Mouse (Mus musculus): ENCODE data around the gene Olfr45. TPM values are rescaled to one million over a fixed set of nuclear protein-coding genes. Genes with fewer than 3 reads are reported as not detected.
"Not testable (repeated sequence)": the region's sequence is repeated elsewhere in the genome, so short reads cannot be mapped to it uniquely, and the experiment has no call there.

Olfr45 gene
- not detected in 2 replicates for polyA plus RNA-seq (2015; fragmentation: Nextera tagmentation; extraction: Ambion mirVana)

DNA sequence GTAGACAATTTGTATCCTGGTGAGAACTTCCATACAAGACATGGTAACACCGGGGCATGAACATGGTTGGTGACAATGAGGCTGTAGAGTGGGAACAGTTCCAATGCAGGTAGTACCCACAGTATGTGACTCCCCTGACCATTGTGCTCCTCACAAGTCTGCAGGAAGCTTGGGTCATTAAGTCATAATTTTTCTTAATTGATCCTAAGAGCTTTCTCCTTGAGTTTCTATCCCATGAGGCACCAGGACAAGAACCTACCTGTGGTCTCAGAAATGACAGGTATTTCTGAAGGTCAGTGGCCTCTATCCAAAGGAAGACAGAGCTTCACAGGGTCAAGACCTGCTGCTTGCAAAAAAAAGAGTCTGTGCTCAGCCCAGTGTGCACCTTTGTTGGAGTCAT, at the start of gene Olfr45:
Olfr45 (plus strand) TSS at position 301 of the 400 bp plus-strand sequence.
- no peak within 1 kb of the TSS for H3K9ac ChIP-seq (ENCODE audit: low read length)
- H3K9me3 ChIP-seq (ENCODE audit: control insufficient read depth, low read length), result peaks cover 4% of the 10 kb centered on the region
- H3K4me1 ChIP-seq (replicated peaks; ENCODE audit: control insufficient read depth, insufficient read depth, low read length), result no peaks in the 10 kb centered on the region
- H3K27me3 ChIP-seq (ENCODE audit: control insufficient read depth, insufficient read depth, low read depth, low read length), result no peaks in the 10 kb centered on the region
- no peak within 1 kb of the TSS for H3K27ac ChIP-seq (ENCODE audit: low read length)
- no peak within 1 kb of the TSS for H3K4me3 ChIP-seq (ENCODE audit: low read length)
- 86% methylated on average over 1 of the region's 1 CpGs for WGBS
- no peak within 1 kb of the TSS for H3K4me2 ChIP-seq (ENCODE audit: low read depth, low read length)
- no peaks in the 10 kb centered on the region for H3K36me3 ChIP-seq (ENCODE audit: control insufficient read depth, insufficient read depth, low read length)
- no peak for ATAC-seq (ENCODE audit: low read depth)

DNA sequence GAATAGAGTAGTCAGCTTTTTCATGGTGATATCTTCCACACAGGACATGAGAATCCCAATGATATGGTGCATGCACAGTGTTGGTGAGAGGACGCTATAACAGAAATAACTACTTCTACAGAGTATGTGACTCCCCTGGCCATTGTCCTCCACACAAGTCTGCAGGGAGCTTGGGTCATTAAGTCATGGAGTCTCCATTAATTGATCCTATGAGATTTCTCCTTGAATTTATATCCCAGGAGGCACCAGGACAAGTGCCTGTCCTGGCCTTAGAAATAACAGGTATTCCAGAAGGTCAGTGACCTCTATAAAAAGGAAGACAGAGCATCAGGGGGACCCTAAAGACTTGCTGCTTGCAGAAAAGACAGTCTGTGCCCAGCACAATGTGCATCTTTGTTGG, 35.6 kb upstream of the Olfr45 start, which contains the start of gene Olfr53:
Olfr53 (plus strand) TSS at position 301 of the 400 bp plus-strand sequence.
- H3K36me3 ChIP-seq (ENCODE audit: control insufficient read depth, insufficient read depth, low read length), result no peaks in the 10 kb centered on the region
- no peak within 1 kb of the TSS for H3K4me2 ChIP-seq (ENCODE audit: low read depth, low read length)
- no peak within 1 kb of the TSS for H3K27ac ChIP-seq (ENCODE audit: low read length)
- no peaks in the 10 kb centered on the region for H3K4me1 ChIP-seq (replicated peaks; ENCODE audit: control insufficient read depth, insufficient read depth, low read length)
- H3K9ac ChIP-seq (ENCODE audit: low read length), result no peak within 1 kb of the TSS
- H3K4me3 ChIP-seq (ENCODE audit: low read length), result no peak within 1 kb of the TSS
- 71% methylated on average over 1 of the region's 1 CpGs for WGBS
- no peak for ATAC-seq (ENCODE audit: low read depth)
- H3K9me3 ChIP-seq (ENCODE audit: control insufficient read depth, low read length), result no peaks in the 10 kb centered on the region
- no peaks in the 10 kb centered on the region for H3K27me3 ChIP-seq (ENCODE audit: control insufficient read depth, insufficient read depth, low read depth, low read length)

DNA sequence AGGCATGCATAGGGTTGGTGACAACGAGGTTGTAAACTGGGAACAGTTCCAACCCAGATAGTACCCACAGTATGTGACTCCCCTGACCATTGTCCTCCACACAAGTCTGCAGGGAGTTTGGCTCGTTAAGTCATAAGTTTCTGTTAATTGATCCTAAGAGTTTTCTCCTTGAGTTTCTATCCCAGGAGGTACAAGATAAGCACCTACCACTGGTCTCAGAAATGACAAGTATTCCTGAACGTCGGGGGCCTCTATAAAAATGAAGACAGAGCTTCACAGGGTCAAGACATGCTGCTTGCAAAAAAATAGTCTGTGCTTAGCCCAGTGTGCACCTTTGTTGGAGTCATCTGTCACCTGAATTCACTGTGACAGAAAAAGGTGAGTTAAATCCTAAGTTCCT, 22.1 kb upstream of the Olfr45 start, which contains the start of gene Olfr539:
Olfr539 (plus strand) TSS at position 301 of the 400 bp plus-strand sequence.
- H3K9me3 ChIP-seq (ENCODE audit: control insufficient read depth, low read length), result no peaks in the 10 kb centered on the region
- no peak within 1 kb of the TSS for H3K4me2 ChIP-seq (ENCODE audit: low read depth, low read length)
- H3K27me3 ChIP-seq (ENCODE audit: control insufficient read depth, insufficient read depth, low read depth, low read length), result no peaks in the 10 kb centered on the region
- no peaks in the 10 kb centered on the region for H3K36me3 ChIP-seq (ENCODE audit: control insufficient read depth, insufficient read depth, low read length)
- no peak within 1 kb of the TSS for H3K9ac ChIP-seq (ENCODE audit: low read length)
- ATAC-seq (ENCODE audit: low read depth), result no peak
- no peaks in the 10 kb centered on the region for H3K4me1 ChIP-seq (replicated peaks; ENCODE audit: control insufficient read depth, insufficient read depth, low read length)
- H3K27ac ChIP-seq (ENCODE audit: low read length), result no peak within 1 kb of the TSS
- WGBS, result 70% methylated on average over 4 of the region's 4 CpGs
- no peak within 1 kb of the TSS for H3K4me3 ChIP-seq (ENCODE audit: low read length)

DNA sequence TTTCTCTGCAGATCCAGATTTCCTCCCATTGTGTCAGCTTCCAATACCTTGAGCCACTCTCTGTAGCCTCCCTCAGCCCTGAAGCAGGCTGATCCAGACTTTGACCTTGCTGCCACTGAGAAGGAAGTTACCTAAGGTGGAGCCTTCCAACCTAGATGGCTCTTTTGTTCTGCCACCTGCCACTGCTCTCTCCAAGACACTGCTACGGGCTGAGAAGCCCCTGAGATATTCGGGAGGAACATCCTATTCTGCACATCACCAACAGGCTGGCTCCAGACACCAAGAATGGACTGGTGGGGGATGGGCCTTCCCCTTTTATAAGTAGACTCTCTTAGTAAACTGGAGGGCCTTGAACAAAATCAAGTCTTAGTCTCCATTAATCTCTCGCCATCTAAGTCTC, 11.1 kb upstream of the Olfr45 start:
- H3K27ac ChIP-seq (ENCODE audit: low read length); H3K4me2 ChIP-seq (ENCODE audit: low read depth, low read length); H3K9me3 ChIP-seq (ENCODE audit: control insufficient read depth, low read length); H3K4me1 ChIP-seq (replicated peaks; ENCODE audit: control insufficient read depth, insufficient read depth, low read length); H3K27me3 ChIP-seq (ENCODE audit: control insufficient read depth, insufficient read depth, low read depth, low read length); ATAC-seq (ENCODE audit: low read depth); H3K4me3 ChIP-seq (ENCODE audit: low read length); H3K9ac ChIP-seq (ENCODE audit: low read length); H3K36me3 ChIP-seq (ENCODE audit: control insufficient read depth, insufficient read depth, low read length): not testable (repeated sequence)
- 81% methylated on average over 3 of the region's 3 CpGs for WGBS

DNA sequence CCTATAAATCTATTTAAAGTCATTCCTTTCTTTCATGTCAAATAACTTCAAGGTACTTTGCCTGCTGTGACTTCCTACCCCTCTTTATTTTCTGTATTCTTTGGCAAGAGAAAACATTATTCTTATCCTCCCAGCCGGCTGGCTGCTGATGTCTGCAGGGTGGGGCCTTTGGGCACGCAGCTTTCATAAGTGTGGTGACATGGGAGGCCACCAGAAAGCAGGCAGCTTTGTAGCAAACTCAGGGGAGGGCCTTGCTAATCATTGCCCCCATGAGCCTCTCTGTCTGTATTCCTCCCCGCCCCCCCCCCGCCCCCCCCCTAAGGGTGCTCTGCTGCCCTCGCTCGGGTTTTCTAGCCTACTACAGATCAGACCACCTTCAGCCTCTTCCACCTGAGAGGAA, 5.9 kb upstream of the Olfr45 start:
- no peak overlapping the region for H3K9ac ChIP-seq (ENCODE audit: low read length)
- no peaks in the 10 kb centered on the region; the same call in 1 of the 2 replicates for H3K27me3 ChIP-seq (ENCODE audit: control insufficient read depth, insufficient read depth, low read depth, low read length)
- no peaks in the 10 kb centered on the region for H3K36me3 ChIP-seq (ENCODE audit: control insufficient read depth, insufficient read depth, low read length)
- no peak overlapping the region for H3K4me2 ChIP-seq (ENCODE audit: low read depth, low read length)
- H3K9me3 ChIP-seq (ENCODE audit: control insufficient read depth, low read length), result peaks cover 4% of the 10 kb centered on the region
- WGBS, result 6% methylated on average over 5 of the region's 6 CpGs
- H3K27ac ChIP-seq (ENCODE audit: low read length), result no peak overlapping the region
- no peak overlapping the region for H3K4me3 ChIP-seq (ENCODE audit: low read length)
- no peaks in the 10 kb centered on the region for H3K4me1 ChIP-seq (replicated peaks; ENCODE audit: control insufficient read depth, insufficient read depth, low read length)
- no peak for ATAC-seq (ENCODE audit: low read depth)

DNA sequence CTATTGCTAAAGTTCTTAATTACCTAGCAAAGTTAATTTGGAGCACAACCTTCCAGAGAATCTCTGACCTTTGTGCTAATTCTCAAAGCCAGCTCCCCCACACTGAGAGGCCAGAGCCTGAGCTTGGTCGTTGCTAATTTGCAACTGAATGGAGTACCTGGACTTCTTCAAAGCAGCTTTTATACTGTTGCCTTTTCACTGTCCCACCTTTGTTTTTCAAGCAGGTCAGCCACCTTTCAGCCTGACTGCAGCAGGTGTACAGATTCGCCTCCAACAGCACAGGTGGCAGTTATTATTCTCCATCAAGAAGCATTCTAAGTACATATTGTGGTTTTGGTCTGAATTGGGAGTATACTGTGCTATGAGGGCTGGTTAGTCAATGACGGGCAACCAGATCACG, 2.2 kb upstream of the Olfr45 start:
- ATAC-seq (ENCODE audit: low read depth), result not testable (repeated sequence)

DNA sequence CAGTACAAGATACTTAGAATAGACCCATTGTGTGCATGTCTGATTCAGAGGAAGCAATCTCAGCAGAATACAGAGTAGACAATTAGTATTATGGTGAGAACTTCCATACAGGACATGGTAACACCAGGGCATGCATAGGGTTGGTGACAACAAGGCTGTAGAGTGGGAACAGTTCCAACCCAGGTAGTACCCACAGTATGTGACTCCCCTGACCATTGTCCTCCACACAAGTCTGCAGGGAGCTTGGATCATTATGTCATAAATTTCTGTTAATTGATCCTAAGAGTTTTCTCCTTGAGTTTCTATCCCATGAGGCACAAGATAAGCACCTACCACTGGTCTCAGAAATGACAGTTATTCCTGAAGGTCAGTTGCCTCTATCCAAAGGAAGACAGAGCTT, 15.2 kb downstream of the Olfr45 start, which contains the start of gene Olfr541:
Olfr541 (plus strand) TSS at position 301 of the 400 bp plus-strand sequence.
- no peaks in the 10 kb centered on the region for H3K9me3 ChIP-seq (ENCODE audit: control insufficient read depth, low read length)
- H3K27ac ChIP-seq (ENCODE audit: low read length), result no peak within 1 kb of the TSS
- no peaks in the 10 kb centered on the region for H3K36me3 ChIP-seq (ENCODE audit: control insufficient read depth, insufficient read depth, low read length)
- H3K4me2 ChIP-seq (ENCODE audit: low read depth, low read length), result no peak within 1 kb of the TSS
- no peaks in the 10 kb centered on the region for H3K4me1 ChIP-seq (replicated peaks; ENCODE audit: control insufficient read depth, insufficient read depth, low read length)
- H3K27me3 ChIP-seq (ENCODE audit: control insufficient read depth, insufficient read depth, low read depth, low read length), result no peaks in the 10 kb centered on the region
- ATAC-seq (ENCODE audit: low read depth), result no peak
- no peak within 1 kb of the TSS for H3K4me3 ChIP-seq (ENCODE audit: low read length)
- no peak within 1 kb of the TSS for H3K9ac ChIP-seq (ENCODE audit: low read length)

More for the DNA sequence above, 2.2 kb upstream of the Olfr45 start:
- WGBS, result 63% methylated on average over 4 of the region's 4 CpGs
- H3K27ac ChIP-seq (ENCODE audit: low read length); H3K4me2 ChIP-seq (ENCODE audit: low read depth, low read length); H3K36me3 ChIP-seq (ENCODE audit: control insufficient read depth, insufficient read depth, low read length); H3K27me3 ChIP-seq (ENCODE audit: control insufficient read depth, insufficient read depth, low read depth, low read length); H3K4me3 ChIP-seq (ENCODE audit: low read length); H3K9ac ChIP-seq (ENCODE audit: low read length); H3K4me1 ChIP-seq (replicated peaks; ENCODE audit: control insufficient read depth, insufficient read depth, low read length); H3K9me3 ChIP-seq (ENCODE audit: control insufficient read depth, low read length): not testable (repeated sequence)

DNA sequence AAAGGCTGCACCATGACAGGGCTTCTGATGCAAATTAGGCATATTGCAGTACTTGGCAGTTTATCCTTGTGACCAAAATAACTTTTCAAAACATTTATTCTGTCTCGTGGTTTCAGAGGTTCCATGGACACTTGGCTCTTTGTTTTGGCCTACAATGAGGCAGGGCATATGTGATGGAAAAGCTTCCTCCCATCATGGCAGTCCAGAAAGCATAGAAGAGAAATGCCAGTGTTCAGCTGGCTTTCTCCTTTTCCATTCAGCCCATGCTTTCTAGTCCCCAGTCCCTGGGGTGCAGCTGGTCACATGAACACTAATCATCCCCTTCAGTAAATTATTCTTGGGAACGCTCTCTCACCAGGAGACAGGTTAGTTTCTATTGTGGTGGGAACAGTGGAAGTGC, 24.6 kb downstream of the Olfr45 start:
- no peaks in the 10 kb centered on the region for H3K9me3 ChIP-seq (ENCODE audit: control insufficient read depth, low read length)
- no peaks in the 10 kb centered on the region for H3K36me3 ChIP-seq (ENCODE audit: control insufficient read depth, insufficient read depth, low read length)
- no peaks in the 10 kb centered on the region for H3K4me1 ChIP-seq (replicated peaks; ENCODE audit: control insufficient read depth, insufficient read depth, low read length)
- H3K4me3 ChIP-seq (ENCODE audit: low read length), result no peak overlapping the region
- ATAC-seq (ENCODE audit: low read depth), result no peak
- H3K27ac ChIP-seq (ENCODE audit: low read length), result no peak overlapping the region
- no peak overlapping the region for H3K4me2 ChIP-seq (ENCODE audit: low read depth, low read length)
- no peaks in the 10 kb centered on the region for H3K27me3 ChIP-seq (ENCODE audit: control insufficient read depth, insufficient read depth, low read depth, low read length)
- H3K9ac ChIP-seq (ENCODE audit: low read length), result no peak overlapping the region
- 55% methylated on average over 2 of the region's 2 CpGs for WGBS

DNA sequence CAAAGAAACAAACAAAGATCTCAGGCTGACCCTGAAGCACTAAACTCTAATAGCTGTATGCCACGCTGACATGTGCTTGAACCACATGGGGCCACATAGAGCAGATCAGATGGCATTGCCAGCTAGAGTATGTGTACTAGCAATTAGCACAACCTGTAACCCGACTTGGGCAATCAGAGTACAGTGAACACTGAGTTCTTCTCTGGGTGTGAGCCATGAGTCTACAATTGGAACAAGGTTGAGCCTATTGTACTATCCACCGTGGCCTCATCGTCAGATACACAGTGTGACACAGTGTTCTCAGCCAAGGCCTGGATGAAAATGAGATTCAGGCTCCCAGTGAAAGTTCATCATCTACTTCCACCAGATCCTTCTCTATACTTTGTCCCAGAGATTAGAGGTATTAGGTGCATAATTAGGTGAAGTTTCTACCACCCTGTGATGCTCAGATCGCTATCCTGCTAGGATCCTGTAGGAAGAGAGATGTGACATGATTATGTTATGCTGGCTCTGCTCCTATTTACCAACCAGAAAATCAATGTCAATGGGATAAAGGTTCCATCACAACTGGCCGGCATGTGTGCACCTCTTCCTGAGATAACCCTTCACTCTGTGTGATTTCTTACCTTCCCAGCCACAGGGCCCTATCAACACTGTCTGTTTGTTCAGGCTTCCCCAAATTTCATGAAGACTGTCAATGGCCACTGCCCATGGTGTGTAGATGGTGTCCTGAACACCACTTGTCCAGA, 26.0 kb downstream of the Olfr45 start:
- no peak for ATAC-seq (ENCODE audit: low read depth)
- WGBS, result 74% methylated on average over 6 of the region's 6 CpGs
- no peaks in the 10 kb centered on the region for H3K36me3 ChIP-seq (ENCODE audit: control insufficient read depth, insufficient read depth, low read length)
- no peak overlapping the region for H3K27ac ChIP-seq (ENCODE audit: low read length)
- H3K9ac ChIP-seq (ENCODE audit: low read length), result no peak overlapping the region
- no peaks in the 10 kb centered on the region for H3K4me1 ChIP-seq (replicated peaks; ENCODE audit: control insufficient read depth, insufficient read depth, low read length)
- H3K4me3 ChIP-seq (ENCODE audit: low read length), result no peak overlapping the region
- no peaks in the 10 kb centered on the region for H3K27me3 ChIP-seq (ENCODE audit: control insufficient read depth, insufficient read depth, low read depth, low read length)
- H3K9me3 ChIP-seq (ENCODE audit: control insufficient read depth, low read length), result no peaks in the 10 kb centered on the region
- no peak overlapping the region for H3K4me2 ChIP-seq (ENCODE audit: low read depth, low read length)

Data from lung, embryonic 16.5 days (tissue).